11 mouse cellular contexts compared by ENCODE assay signal in genomic region chr4:135291841-135292240, GRCm38 (mm10). TPM values are rescaled to one million over a fixed set of nuclear protein-coding genes. Genes with fewer than 3 reads are reported as not detected.
DNase-seq lines count a peak whose midpoint lies in the region; ATAC-seq and TF ChIP-seq lines count a peak whose summit lies in the region.
"Had no signal": no experiment of that assay in that cellular context is flagged by ENCODE, and none has a peak within 500 bp of the region (broad histone marks: within the 10 kb centered on the region; RNA-seq: fewer than 3 reads in every experiment).

No protein-coding gene starts in this region.

- H3K27ac ChIP-seq in forebrain, embryonic 10.5 days: 0 out of 2 replicates have a peak overlapping the region, but pooled peaks have one; percentile 9
- H3K27ac ChIP-seq in forebrain, embryonic 14.5 days (ENCODE audit: low read depth, low read length): no peak overlapping the region
- H3K27ac ChIP-seq in kidney, embryonic 15.5 days: peak overlapping the region; percentile 88
- peak overlapping the region; percentile 26; the same call in 1 of the 2 replicates for H3K27ac ChIP-seq in heart, postnatal 0 days (ENCODE audit: low read depth)
- H3K27ac ChIP-seq: macrophage had no signal

- H3K4me1 ChIP-seq in forebrain, embryonic 10.5 days: peaks cover 23% of the 10 kb centered on the region
- H3K4me1 ChIP-seq in forebrain, embryonic 14.5 days (ENCODE audit: control insufficient read depth, insufficient read depth, low read length): no peaks in the 10 kb centered on the region
- peaks cover 47% of the 10 kb centered on the region for H3K4me1 ChIP-seq in kidney, embryonic 15.5 days
- H3K4me1 ChIP-seq in heart, postnatal 0 days (ENCODE audit: control insufficient read depth, insufficient read depth): peaks cover 29% of the 10 kb centered on the region

- WGBS in forebrain, embryonic 10.5 days: 69% methylated on average over 6 of the region's 6 CpGs
- WGBS in forebrain, embryonic 14.5 days: 58% methylated on average over 6 of the region's 6 CpGs
- WGBS in kidney, embryonic 15.5 days: 46% methylated on average over 6 of the region's 6 CpGs
- WGBS in heart, postnatal 0 days: 31% methylated on average over 6 of the region's 6 CpGs

- no peak for TF ChIP-seq EP300 in heart, postnatal 0 days (IDR thresholded peaks at IDR 0.05; ENCODE audit: low read depth)

- no peak overlapping the region for H3K4me2 ChIP-seq in forebrain, embryonic 14.5 days (ENCODE audit: low read length)
- H3K4me2 ChIP-seq in kidney, embryonic 15.5 days: peak overlapping the region; percentile 38; the same call in 1 of the 2 replicates
- H3K4me2 ChIP-seq in heart, postnatal 0 days (ENCODE audit: low read depth, low read length): no peak overlapping the region

- no peaks in the 10 kb centered on the region for H3K36me3 ChIP-seq in forebrain, embryonic 10.5 days (replicated peaks)
- H3K36me3 ChIP-seq in forebrain, embryonic 14.5 days (ENCODE audit: control insufficient read depth, insufficient read depth, low read length): no peaks in the 10 kb centered on the region
- H3K36me3 ChIP-seq in kidney, embryonic 15.5 days: no peaks in the 10 kb centered on the region
- no peaks in the 10 kb centered on the region for H3K36me3 ChIP-seq in heart, postnatal 0 days (replicated peaks; ENCODE audit: control insufficient read depth, insufficient read depth, low read length)

- H3K9me3 ChIP-seq in forebrain, embryonic 10.5 days: no peaks in the 10 kb centered on the region
- H3K9me3 ChIP-seq in forebrain, embryonic 14.5 days (replicated peaks; ENCODE audit: control insufficient read depth, low read length): no peaks in the 10 kb centered on the region
- no peaks in the 10 kb centered on the region for H3K9me3 ChIP-seq in kidney, embryonic 15.5 days (replicated peaks)
- no peaks in the 10 kb centered on the region for H3K9me3 ChIP-seq in heart, postnatal 0 days (replicated peaks; ENCODE audit: control insufficient read depth, low read length)

- H3K4me3 ChIP-seq in forebrain, embryonic 10.5 days: no peak overlapping the region
- H3K4me3 ChIP-seq in forebrain, embryonic 14.5 days (ENCODE audit: low read depth, low read length): no peak overlapping the region
- H3K4me3 ChIP-seq in kidney, embryonic 15.5 days (replicated peaks): no peak overlapping the region
- no peak overlapping the region for H3K4me3 ChIP-seq in heart, postnatal 0 days (ENCODE audit: low read depth, low read length)

- ATAC-seq in forebrain, embryonic 14.5 days: no peak
- 0 out of 2 replicates have a peak, but pooled peaks have one; percentile 2 for ATAC-seq in kidney, embryonic 15.5 days (replicated peaks; ENCODE audit: low FRiP score)
- ATAC-seq in heart, postnatal 0 days (ENCODE audit: insufficient read depth, low read depth): no peak
- no peak for ATAC-seq in megakaryocyte progenitor cell, adult 5-6 weeks (replicated peaks; ENCODE audit: poor library complexity)

- DNase-seq in forebrain, embryonic 10.5 days (ENCODE audit: extremely low spot score, low spot score): no peak
- DNase-seq in forebrain, embryonic 14.5 days (ENCODE audit: low spot score): no peak
- DNase-seq in kidney, adult 11 months: no peak
- DNase-seq in heart, postnatal 0 days (ENCODE audit: low spot score): no peak
- peak; percentile 54 for DNase-seq in lung, postnatal 36 days
- no peak for DNase-seq in spleen, postnatal 36 days (ENCODE audit: low spot score in 2 of 2)
- DNase-seq: cerebellum, adult 8-10 months; right cerebral cortex, postnatal 25 days had no signal

- H3K9ac ChIP-seq in forebrain, embryonic 14.5 days (ENCODE audit: low read length): no peak overlapping the region
- no peak overlapping the region for H3K9ac ChIP-seq in kidney, embryonic 15.5 days
- no peak overlapping the region for H3K9ac ChIP-seq in heart, postnatal 0 days (replicated peaks; ENCODE audit: low read depth, low read length)

- H3K27me3 ChIP-seq in forebrain, embryonic 10.5 days (ENCODE audit: poor library complexity, severe bottlenecking): 0 out of 2 replicates have a peak, but pooled peaks cover 5% of the 10 kb centered on the region
- no peaks in the 10 kb centered on the region for H3K27me3 ChIP-seq in forebrain, embryonic 14.5 days (replicated peaks; ENCODE audit: control insufficient read depth, insufficient read depth, low read length)
- H3K27me3 ChIP-seq in kidney, embryonic 15.5 days: no peaks in the 10 kb centered on the region
- H3K27me3 ChIP-seq in heart, postnatal 0 days (ENCODE audit: control insufficient read depth, insufficient read depth, low read length): no peaks in the 10 kb centered on the region

- no peak for TF ChIP-seq CTCF in heart, postnatal 0 days (IDR thresholded peaks at IDR 0.05; ENCODE audit: low read depth)

RNA-seq across cellular contexts. Expression of gene Clic4, which starts 19.2 kb away (rescaled TPM):
- 210 and 227 TPM in 2 replicates for polyA plus RNA-seq in forebrain, embryonic 10.5 days (2016; fragmentation: Nextera tagmentation; extraction: Ambion mirVana)
- 74.1 and 74.4 TPM in 2 replicates for polyA plus RNA-seq in forebrain, embryonic 14.5 days (2014; fragmentation: Nextera tagmentation; extraction: Ambion mirVana)
- polyA plus RNA-seq in kidney, embryonic 15.5 days (2015; fragmentation: Nextera tagmentation; extraction: Ambion mirVana): 200 TPM in 2 replicates
- total RNA-seq in heart, postnatal 0 days (2014; rRNA removed; ENCODE audit: low replicate concordance): 239 and 307 TPM in 2 replicates
- polyA plus RNA-seq in heart, postnatal 0 days (2015; fragmentation: Nextera tagmentation; extraction: Ambion mirVana): 213 and 235 TPM in 2 replicates
- total RNA-seq in megakaryocyte progenitor cell, adult 5-6 weeks (2015): 28.2 and 34.1 TPM in 2 replicates
- total RNA-seq in megakaryocyte progenitor cell, adult 5-6 weeks (2017): 29.9 and 35.1 TPM in 2 replicates
